Mouse (Mus musculus) spleen, adult 2 months (tissue): ENCODE measurements around the gene Anxa5. TPM values are rescaled to one million over a fixed set of nuclear protein-coding genes. Genes with fewer than 3 reads are reported as not detected.

ENCODE experiments used
- DNase-seq, 2 experiments: peaks; one replicate each; pipeline versions ENCODE4 v3.0.0 to v3.0.0-alpha.2; 2012 to 2021; ENCODE audit warnings: low spot score in 2 of 2, low read depth in 1 of 2
- H3K27ac ChIP-seq: fragments of 200-500 bp; 2 replicates; pipeline ENCODE4 v1.5.1; 2012; ENCODE audit warnings: low read length, inconsistent platforms; ENCODE audit not compliant: insufficient read depth
- H3K27me3 ChIP-seq: fragments of 200-500 bp; 2 replicates; pipeline ENCODE4 v1.6.1; 2012; ENCODE audit warnings: mild to moderate bottlenecking, moderate library complexity, low read length, inconsistent platforms; ENCODE audit not compliant: control insufficient read depth, insufficient read depth
- H3K36me3 ChIP-seq: fragments of 200-500 bp; 2 replicates; pipeline ENCODE4 v1.6.1; 2012; ENCODE audit warnings: mild to moderate bottlenecking, low read length, inconsistent platforms; ENCODE audit not compliant: control insufficient read depth, insufficient read depth
- H3K4me1 ChIP-seq: fragments of 200-500 bp; 2 replicates; pipeline ENCODE4 v1.6.1; 2011; ENCODE audit warnings: inconsistent platforms; ENCODE audit not compliant: control insufficient read depth, insufficient read depth, insufficient read length
- H3K4me3 ChIP-seq: fragments of 200-500 bp; 2 replicates; pipeline ENCODE4 v1.5.1; 2011; ENCODE audit warnings: mild to moderate bottlenecking, inconsistent platforms; ENCODE audit not compliant: insufficient read depth, insufficient read length; ENCODE audit errors: extremely low read depth
- CTCF ChIP-seq: fragments of 200-500 bp; IDR thresholded peaks from 2 replicates; pipeline ENCODE4 v1.5.1; 2011; ENCODE audit warnings: mild to moderate bottlenecking, inconsistent platforms; ENCODE audit not compliant: insufficient read depth, insufficient read length, insufficient replicate concordance; ENCODE audit errors: extremely low read depth
- POLR2A ChIP-seq: fragments of 200-500 bp; IDR thresholded peaks from 2 replicates; pipeline ENCODE4 v1.6.1; 2011; ENCODE audit warnings: low read depth, low read length, inconsistent platforms
- WGBS: fragments of 180-500 bp; shearing (Covaris S2); methylation state at CpG from one replicate; pipeline ENCODE4 v1.1.7; 2018; 5-methylcytosine and 5-hydroxymethylcytosine counted together
- polyA plus RNA-seq: library from polyadenylated mRNA; depleted of rRNA; stranded (reverse); fragments of >200 nt; gene quantifications from 2 replicates; pipeline ENCODE4 v1.2.3, GENCODE M21; 2012

Gene Anxa5
- polyA plus RNA-seq, 1 experiment: 187 TPM

DNA sequence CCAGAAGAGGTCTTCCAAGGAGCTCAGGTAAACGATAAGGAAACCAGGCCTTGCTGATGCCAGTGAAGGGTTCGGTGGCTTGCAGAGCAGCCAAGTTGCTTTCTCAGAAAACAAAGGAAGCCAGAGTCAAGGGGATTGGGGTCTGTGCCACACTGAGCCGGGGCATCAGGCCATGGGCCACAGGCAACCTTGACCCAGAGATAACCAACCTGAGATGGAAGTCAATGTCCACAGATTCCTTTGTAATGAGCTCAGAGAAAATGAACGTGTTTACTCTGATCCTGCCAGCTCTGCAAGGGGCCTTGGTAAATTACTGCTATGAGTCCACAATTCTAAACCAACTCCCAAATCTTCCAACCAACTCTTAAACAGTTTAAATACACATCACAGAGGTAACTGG, 3.8 kb downstream of the Anxa5 start:
- WGBS: 88% methylated on average over 4 of the region's 4 CpGs
- Histone ChIP-seq H3K4me1 (no peaks in the 10 kb centered on the region; the same call in 1 of the 2 replicates), H3K4me3 (no peak overlapping the region), H3K36me3 (no peaks in the 10 kb centered on the region), H3K27ac (no peak overlapping the region), H3K27me3 (no peaks in the 10 kb centered on the region)
- no peak for DNase-seq
- no peak for TF ChIP-seq POLR2A
- no peak for TF ChIP-seq CTCF

DNA sequence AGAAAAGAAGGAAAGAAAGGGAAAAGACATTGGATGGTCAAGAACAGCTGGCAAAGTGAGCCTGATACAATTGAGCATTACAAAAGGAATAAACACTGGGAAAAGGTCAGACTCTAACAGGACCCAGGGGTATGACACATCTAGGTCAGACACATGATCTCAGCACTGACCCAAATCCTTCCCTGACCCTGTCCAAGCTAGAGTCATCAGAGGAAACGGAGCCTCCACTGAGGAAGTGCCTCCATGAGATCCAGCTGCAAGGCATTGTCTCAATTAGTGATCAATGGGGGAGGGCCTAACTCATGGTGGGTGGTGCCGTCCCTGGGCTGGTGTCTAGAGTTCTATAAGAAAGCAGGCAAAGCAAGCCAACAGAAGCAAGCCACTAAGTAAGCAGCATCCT, 6.8 kb downstream of the Anxa5 start:
- WGBS: 66% methylated on average over 2 of the region's 2 CpGs
- H3K27ac ChIP-seq: no peak overlapping the region
- H3K36me3 ChIP-seq: no peaks in the 10 kb centered on the region
- DNase-seq: no peak
- no peaks in the 10 kb centered on the region for H3K27me3 ChIP-seq
- H3K4me3 ChIP-seq: no peak overlapping the region
- H3K4me1 ChIP-seq: no peaks in the 10 kb centered on the region
- TF ChIP-seq POLR2A: no peak
- TF ChIP-seq CTCF: no peak

DNA sequence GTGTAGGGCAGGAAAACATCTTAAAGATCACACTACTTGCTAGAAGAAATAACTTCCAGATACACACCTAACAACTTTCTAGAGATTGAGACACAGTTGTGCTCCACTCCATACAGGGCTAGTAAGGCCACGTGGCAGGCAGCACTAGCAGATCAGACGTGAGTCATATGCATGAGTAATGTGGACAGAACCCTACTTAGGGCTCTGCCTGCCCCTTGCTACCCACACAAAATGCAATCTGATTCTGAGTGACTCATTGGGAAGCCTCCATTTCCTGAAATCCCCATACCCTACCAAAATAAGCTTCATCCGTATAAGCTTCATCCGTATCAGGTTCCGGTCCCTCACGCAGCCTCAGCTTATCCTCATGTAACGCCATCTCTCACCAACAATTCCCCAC, 8.1 kb downstream of the Anxa5 start:
- H3K27ac ChIP-seq: no peak overlapping the region
- DNase-seq: no peak
- H3K4me1 ChIP-seq: no peaks in the 10 kb centered on the region
- H3K4me3 ChIP-seq: no peak overlapping the region
- no peak for TF ChIP-seq POLR2A
- no peak for TF ChIP-seq CTCF
- H3K36me3 ChIP-seq: no peaks in the 10 kb centered on the region; the same call in 1 of the 2 replicates
- 83% methylated on average over 7 of the region's 7 CpGs for WGBS
- H3K27me3 ChIP-seq: no peaks in the 10 kb centered on the region

DNA sequence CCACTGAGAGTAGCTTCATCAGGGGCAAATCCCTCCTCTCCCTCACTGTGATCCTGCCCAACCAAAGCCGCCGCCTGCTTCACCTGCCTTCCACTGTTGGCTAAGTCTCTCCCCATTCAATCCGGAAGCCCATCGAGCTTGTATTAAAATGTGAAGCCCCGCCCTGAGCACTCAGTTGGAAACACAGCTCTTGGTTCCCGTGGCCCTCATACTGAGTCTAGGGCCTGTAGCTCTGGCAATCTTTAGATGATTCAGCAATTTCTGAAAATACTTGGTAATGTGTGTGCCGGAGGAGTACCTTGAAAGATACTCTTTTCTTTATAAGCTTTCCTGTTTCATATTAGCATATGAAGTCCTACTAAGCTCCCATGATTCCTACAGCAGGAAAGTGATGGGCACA, 10.2 kb downstream of the Anxa5 start:
- Histone ChIP-seq H3K27ac (no peak overlapping the region), H3K4me1 (no peaks in the 10 kb centered on the region), H3K36me3 (no peaks in the 10 kb centered on the region; the same call in 1 of the 2 replicates), H3K27me3 (no peaks in the 10 kb centered on the region), H3K4me3 (no peak overlapping the region)
- no peak for DNase-seq
- WGBS: 71% methylated on average over 7 of the region's 7 CpGs
- TF ChIP-seq POLR2A (no peak), CTCF (no peak)

DNA sequence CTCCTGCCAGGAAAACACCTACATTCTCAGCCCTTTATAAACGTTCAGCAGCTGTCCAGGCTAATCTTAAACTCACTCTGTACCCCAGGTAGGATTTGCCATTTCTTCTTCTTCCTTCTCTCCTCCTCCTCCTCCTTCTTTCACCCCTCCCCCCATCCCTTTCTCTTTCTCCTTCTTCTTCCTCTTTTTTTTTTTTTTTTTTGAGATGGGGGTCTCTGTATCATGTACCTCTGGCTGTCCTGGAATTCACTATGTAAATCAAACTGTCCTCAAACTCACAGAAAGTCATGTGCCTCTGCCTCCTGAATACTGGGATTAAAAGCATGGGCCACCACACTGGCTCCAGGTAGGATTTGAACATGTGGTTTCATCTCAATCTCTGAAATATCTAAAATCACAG, 13.3 kb downstream of the Anxa5 start:
- H3K36me3 ChIP-seq: peaks cover 2% of the 10 kb centered on the region; the same call in 1 of the 2 replicates

DNA sequence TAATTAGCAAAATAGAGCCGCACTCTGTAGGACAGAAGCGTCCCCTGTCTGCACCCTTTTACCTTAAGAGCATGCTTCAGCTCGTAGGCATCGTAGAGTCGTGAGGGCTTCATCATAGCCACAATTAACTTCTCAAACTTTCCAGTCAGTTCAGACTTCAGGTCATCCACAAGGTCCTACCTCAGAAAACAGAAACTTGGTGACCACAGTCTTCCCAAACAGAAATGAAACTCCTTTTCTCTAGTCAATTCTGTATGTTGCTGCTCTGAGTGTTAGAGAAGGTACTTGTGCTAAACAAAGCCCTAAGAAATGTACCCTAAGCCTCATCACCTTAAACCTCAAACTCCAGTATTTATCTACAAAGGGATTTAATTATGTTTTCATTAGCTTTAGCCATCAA, 13.9 kb downstream of the Anxa5 start:
- no peak for DNase-seq
- peaks cover 2% of the 10 kb centered on the region; the same call in 1 of the 2 replicates for H3K36me3 ChIP-seq

More for the DNA sequence above, 13.3 kb downstream of the Anxa5 start:
- Histone ChIP-seq H3K27ac (no peak overlapping the region), H3K4me3 (no peak overlapping the region), H3K4me1 (no peaks in the 10 kb centered on the region), H3K27me3 (no peaks in the 10 kb centered on the region)
- no peak for TF ChIP-seq POLR2A
- 36% methylated on average over 1 of the region's 1 CpGs for WGBS
- DNase-seq: no peak

DNA sequence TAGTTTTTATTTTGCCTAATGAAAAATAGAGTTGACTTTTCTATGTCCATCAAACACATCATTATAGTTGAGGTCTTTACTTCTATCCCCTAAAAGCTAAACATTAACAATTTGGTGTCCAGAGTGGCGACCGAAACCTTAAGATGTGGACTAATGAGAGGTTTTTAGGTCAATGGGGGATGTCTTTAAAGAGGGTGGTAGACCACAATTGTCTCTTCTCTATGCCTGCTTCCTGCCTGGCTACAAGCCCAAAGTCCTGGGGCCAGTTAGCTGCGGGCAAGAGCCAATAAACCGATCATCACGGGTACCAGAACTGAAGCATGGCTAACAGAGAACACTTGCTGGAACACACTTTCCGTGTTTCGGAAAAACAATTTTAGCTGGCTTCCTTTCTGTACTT, 15.0 kb downstream of the Anxa5 start:
- TF ChIP-seq POLR2A: no peak
- TF ChIP-seq CTCF: no peak
- H3K4me3 ChIP-seq: no peak overlapping the region
- peaks cover 2% of the 10 kb centered on the region; the same call in 1 of the 2 replicates for H3K36me3 ChIP-seq
- H3K27ac ChIP-seq: no peak overlapping the region
- DNase-seq: no peak
- no peaks in the 10 kb centered on the region for H3K27me3 ChIP-seq
- H3K4me1 ChIP-seq: no peaks in the 10 kb centered on the region
- 84% methylated on average over 7 of the region's 7 CpGs for WGBS

More for the DNA sequence above, 13.9 kb downstream of the Anxa5 start:
- no peak overlapping the region for H3K4me3 ChIP-seq
- H3K27ac ChIP-seq: no peak overlapping the region
- no peaks in the 10 kb centered on the region for H3K27me3 ChIP-seq
- TF ChIP-seq CTCF: no peak
- TF ChIP-seq POLR2A: no peak
- 90% methylated on average over 5 of the region's 5 CpGs for WGBS
- no peaks in the 10 kb centered on the region for H3K4me1 ChIP-seq
